Mouse (Mus musculus): ENCODE results near the gene Dnajc5.

- TF ChIP-seq CTCF (conservative IDR thresholded peaks at IDR 0.05; ENCODE audit: low read length) (no peak), POU5F1 (IDR thresholded peaks at IDR 0.05; ENCODE audit: borderline replicate concordance, low read length) (no peak)
Measured at GRCm38 (mm10) chr2:181598454-181599351, 78.4 kb downstream of the Dnajc5 start, which contains the start of gene Samd10.
